Mouse (Mus musculus): ENCODE data around the gene Gm853. TPM values are rescaled to one million over a fixed set of nuclear protein-coding genes. Genes with fewer than 3 reads are reported as not detected.
"Not testable (repeated sequence)": the region's sequence is repeated elsewhere in the genome, so short reads cannot be mapped to it uniquely, and the experiment has no call there.

Gm853 gene
- not detected for total RNA-seq (2021)
- long read RNA-seq, experiment 1, result 0 reads
- long read RNA-seq, experiment 2, result 0 reads

GRCm38 (mm10) chr4:130222179-130222578, at the start of gene Gm853:
TSS of gene Gm853 (minus strand) at chr4:130222401.
- no peak for DNase-seq (ENCODE audit: low spot score in 2 of 2)

DNA sequence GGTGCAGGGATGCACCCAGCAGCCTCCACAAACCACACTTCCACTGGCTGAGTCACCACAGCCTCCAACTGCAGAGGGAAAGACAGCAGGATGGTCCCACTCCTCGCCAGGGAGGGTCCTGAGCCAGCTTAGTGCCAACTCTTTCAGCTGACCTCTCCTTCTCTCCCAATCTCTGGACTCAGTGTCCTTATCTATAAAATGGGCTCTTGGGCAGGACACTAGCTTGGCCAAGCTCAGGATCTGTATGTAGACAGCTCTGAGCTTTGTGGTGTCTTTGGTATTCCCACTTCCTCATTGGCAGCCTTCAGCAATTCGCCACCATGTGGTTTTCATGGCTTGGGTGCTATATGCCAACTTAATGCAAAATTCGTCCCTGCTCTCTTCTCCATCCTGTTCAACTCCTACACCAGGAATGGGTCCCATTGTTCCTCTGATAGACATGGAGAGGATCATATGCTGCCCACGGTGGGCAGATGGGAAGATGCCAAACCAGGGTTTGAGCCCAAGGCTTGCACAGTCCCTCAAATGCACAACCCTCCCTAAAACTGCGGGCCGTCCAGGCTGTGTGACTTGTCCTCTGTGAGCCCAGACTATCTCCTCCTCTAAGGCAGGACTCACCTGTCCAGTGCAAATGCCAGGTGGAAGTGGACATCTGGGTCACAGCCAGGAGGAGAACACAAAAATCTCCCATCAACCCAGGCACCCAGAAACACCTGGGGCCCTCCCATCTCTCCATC, 48.6 kb upstream of the Gm853 start:
- no peak for DNase-seq (ENCODE audit: low spot score in 2 of 2)

GRCm38 (mm10) chr4:130270089-130270488, 47.9 kb upstream of the Gm853 start:
- DNase-seq (ENCODE audit: low spot score in 2 of 2), result no peak

DNA sequence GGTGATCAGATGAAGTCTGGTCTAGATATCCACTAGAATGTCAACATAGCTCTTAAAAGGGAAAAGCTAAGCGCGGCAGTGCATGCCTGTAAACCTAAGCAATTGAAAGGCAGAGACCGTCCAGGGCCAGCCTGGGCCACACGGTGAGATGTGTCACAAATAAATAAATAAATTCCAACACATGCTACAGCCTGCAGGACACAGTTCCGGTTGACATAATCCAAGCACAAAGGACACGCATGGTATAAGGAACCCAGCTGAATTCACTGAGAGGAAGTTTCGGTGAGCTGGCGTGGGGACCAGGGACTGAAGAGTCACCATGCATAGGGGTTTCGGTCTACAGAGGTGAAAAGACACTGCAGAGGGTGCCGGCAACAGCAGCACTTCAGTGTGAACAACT, 46.5 kb upstream of the Gm853 start:
- no peak for DNase-seq (ENCODE audit: low spot score in 2 of 2)

- no peak for DNase-seq (ENCODE audit: low spot score in 2 of 2)
These were observed 44.9 kb upstream of the Gm853 start for GRCm38 (mm10) chr4:130267069-130267468.

DNA sequence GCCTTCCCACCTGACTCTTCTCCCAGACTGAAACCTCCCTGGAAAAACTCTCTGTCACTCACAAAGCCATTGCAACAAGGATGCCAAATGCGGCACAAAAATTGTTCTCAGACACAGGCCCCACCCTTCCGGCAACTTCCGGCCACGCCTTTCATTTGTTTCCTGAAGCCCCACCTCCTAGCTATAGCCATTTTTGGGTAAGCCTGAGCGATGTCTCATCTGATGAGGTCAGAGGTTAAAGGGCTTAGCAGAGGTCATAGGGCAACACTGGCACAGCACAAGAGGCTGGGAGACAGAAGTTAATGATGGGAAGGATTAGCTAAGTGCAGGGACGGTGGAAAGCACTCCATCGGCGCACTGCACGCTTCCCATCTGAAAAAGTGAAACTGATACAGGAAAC, 44.4 kb upstream of the Gm853 start:
- no peak for DNase-seq (ENCODE audit: low spot score in 2 of 2)

- DNase-seq (ENCODE audit: low spot score in 2 of 2), result peak; percentile 67 to 69
These were observed 42.6 kb upstream of the Gm853 start for GRCm38 (mm10) chr4:130264698-130265349.

GRCm38 (mm10) chr4:130264131-130264530, 41.9 kb upstream of the Gm853 start:
- no peak for DNase-seq (ENCODE audit: low spot score in 2 of 2)

- no peak for DNase-seq (ENCODE audit: low spot score in 2 of 2)
These were observed 38.2 kb upstream of the Gm853 start for GRCm38 (mm10) chr4:130260406-130260805.

DNA sequence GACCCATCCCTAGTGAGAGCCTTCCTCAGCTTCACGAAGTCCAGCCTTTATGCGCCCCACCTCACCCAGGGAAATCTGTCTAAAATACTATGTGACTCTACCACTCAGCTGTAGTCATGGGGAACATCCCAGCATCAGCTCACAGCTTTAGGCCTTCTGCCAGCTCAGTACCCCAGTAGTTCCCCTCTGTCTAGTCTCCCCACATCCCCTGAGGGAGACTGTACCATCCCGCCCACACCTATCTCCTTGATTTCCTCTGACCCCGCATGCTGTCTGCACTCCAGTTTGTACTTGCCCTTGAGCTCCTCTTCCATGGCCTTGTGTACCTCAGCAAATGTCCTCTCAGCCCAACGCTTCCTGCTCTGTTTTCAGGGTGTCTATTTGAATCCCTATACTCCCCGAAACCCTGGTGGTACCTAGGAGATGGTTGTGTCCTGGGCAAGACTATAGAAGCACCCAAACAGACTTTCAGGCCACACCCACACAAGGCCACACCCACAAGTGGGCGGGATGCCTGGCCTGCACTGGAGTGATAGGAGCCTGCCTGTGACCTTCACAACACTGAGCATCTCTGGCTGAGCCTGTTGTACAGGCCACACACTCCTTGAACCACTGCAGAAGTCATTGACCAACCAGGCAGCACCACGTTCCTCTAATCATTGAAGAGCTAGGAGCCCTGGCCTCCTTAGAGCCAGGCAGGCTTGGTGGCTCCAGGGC, 30.4 kb upstream of the Gm853 start:
- DNase-seq (ENCODE audit: low spot score in 2 of 2), result peak; percentile 37 to 43

- DNase-seq (ENCODE audit: low spot score in 2 of 2), result no peak
These were observed 29.6 kb upstream of the Gm853 start for GRCm38 (mm10) chr4:130251763-130252162.

DNA sequence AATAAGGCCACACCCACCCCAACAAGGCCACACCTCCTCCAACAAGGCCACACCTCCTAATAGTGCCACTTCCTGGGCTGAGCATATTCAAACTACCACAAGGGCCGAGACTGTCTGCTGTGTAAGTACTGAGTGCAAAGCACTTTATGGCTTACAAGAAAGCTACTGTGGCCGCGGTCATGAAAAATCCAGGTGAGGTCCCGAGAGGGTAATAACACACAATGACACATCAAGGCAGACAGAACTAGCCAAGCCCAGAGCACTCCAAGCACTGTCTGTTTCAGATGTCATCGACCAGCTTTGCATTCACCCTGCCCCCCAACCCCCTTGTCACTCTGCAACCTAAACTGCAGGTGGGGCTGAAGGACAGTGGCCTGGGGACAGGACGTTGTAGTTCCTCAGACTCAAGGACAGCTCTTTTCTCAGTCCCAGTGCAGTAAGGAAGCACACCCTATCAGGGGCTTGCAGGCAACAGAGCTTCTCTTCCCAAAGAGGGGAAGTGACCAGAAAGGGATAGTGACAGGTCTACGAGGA, 29.0 kb upstream of the Gm853 start:
- no peak for DNase-seq (ENCODE audit: low spot score in 2 of 2)

DNA sequence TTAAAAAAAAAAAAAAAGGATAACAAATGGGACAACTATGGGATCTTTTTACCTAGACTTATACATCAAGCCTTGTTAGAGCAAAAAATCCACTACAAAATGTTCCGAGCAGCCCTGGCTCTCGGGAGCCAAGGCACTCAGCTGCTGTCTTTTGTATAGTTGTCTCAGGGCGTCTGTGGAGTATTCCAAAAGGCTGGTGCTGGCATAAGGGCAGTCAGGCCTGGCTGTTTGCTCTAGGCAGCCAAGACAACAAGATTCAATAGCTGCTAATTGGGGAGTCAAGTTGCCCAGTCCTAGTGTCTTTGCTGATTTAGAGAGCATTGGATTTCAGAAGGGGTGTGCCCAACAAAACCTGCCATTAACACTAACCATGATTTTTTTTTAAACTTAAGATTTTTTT, 26.4 kb upstream of the Gm853 start:
- no peak for DNase-seq (ENCODE audit: low spot score in 2 of 2)

DNA sequence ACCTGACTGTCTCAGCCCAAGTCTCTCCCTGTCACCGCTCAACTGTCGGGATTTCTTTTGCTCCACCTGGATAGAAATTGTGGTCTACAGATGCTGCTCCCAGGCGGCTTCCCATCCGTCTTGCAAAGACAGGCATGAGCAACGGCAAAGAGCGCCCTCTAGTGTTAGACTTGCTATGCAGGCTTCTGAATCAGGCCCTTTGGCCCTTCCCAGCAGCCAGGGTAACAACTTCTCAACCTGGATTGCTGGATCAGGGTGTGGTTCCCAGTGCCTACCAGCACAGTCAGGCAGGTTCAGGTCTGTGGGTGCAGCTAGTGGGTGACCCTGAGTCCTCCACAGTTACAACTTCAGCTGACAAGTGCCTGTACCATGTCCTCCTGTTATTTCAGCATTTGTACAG, 23.9 kb upstream of the Gm853 start:
- DNase-seq (ENCODE audit: low spot score in 2 of 2), result peak; percentile 64 to 75

GRCm38 (mm10) chr4:130244749-130245148, 22.5 kb upstream of the Gm853 start:
- DNase-seq (ENCODE audit: low spot score in 2 of 2), result no peak

DNA sequence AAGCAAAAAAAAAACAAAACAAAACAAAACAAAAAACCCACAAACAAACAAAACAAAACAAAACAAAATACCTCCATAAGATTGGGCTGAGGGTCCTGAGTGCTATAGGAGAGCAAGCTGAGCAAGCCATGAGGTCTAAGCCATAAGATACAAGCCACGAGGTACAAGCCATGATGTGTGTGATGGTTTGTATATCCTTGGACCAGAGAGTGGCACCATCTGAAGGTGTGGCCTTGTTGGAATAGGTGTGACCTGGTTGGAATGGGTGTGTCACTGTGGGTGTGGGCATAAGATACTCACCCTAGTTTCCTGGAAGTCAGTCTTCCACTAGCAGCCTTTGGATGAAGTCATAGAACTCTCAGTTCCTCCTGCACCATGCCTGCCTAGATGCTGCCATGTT, 21.4 kb upstream of the Gm853 start:
- DNase-seq (ENCODE audit: low spot score in 2 of 2), result not testable (repeated sequence)

DNA sequence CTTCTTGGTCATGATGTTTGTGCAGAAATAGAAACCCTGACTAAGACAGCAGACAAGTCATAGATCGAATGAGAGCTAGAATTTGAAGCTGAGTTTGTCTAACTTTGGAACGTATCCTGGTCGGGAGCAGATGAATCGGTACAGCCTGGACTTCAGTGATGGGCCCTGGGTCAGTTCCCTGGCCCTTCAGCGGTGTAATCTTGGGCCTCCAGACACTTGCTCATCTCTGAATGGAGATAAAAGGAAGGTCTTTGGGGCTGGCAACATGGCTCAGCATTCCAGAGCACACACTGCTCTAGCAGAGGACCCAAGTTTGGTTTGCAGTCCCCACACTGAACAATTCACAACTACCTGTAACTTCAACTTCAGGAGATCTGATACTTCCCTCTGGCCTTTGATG, 20.8 kb upstream of the Gm853 start:
- DNase-seq (ENCODE audit: low spot score in 2 of 2), result no peak

DNA sequence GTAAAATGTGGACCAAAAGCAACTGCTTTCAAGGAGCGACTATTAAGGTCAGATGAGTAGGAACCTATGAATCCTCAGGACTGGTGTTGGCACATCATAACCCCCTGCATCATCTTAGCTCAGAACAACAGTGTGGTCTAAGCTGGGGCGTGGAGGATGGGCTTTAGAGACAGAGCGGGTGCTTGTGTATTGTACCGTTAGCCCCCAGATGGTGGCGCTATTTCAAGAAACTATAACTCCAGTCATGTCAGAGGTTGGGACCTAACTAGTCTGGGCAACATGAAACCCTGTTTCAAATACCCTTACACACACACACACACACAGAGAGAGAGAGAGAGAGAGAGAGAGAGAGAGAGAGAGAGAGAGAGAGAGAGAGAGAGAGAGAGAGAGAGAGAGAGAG, 18.5 kb upstream of the Gm853 start:
- no peak for DNase-seq (ENCODE audit: low spot score in 2 of 2)

DNA sequence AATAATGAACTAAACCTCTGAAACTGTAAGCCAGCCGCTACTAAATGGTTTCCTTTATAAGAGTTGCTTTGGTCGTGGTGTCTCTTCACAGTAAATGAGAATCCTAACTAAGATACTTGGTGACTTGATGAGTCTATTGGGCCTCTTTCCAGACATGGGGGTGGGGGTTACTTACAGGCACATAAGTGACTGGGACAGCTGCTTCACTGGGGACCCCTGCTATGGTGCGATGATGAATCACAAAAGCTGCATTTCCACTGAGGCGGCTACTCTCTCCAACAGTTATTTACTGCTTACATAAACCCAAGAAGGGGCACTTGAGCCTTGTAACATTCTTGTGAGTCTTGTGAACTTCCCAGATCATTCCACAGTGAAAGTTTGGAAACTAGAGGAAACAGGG, 15.4 kb upstream of the Gm853 start:
- no peak for DNase-seq (ENCODE audit: low spot score in 2 of 2)

DNA sequence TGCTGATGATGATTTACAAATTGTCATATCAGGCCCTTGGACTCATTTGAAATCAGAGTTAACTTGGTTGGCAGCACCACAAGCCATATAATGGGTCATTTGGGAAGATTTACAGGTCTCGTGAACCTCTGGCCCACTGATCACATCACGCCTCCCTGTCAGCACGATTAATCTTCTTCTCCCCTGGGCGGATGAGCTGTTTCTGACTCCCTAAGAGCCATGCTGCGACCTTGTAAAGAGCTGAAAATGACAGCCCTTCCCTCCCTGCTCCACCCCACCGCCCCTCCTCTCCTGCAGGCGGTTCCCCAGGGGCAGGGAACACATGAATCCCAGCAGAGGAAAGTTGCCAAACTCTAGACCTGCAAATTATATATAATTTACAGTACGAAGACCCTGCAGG, 14.2 kb upstream of the Gm853 start:
- peak in 1 of 2 experiments; percentile 29 for DNase-seq (ENCODE audit: low spot score in 2 of 2)

- DNase-seq (ENCODE audit: low spot score in 2 of 2), result no peak
These were observed 1.9 kb upstream of the Gm853 start for GRCm38 (mm10) chr4:130224071-130224470.

DNA sequence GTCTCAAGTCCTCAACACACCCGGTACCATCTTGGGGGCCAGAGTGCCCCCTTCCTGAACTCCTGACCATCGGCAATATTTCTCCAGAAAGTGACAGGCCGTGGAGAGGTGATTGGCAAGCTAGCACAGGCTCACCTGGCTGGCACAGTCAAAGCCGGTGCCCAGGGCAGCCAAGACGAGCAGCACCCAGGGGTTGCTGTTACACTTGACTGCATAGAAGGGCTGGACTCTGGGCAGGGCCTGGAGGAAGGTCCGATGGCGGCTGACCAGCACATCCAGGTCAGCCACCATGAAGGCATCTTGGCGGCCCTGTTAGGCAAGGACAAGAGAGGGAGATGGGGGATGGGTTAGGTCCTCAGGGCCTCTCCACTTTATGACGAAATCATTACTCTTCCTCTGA, 2.0 kb downstream of the Gm853 start:
- no peak for DNase-seq (ENCODE audit: low spot score in 2 of 2)
